In the genomic region with DNA sequence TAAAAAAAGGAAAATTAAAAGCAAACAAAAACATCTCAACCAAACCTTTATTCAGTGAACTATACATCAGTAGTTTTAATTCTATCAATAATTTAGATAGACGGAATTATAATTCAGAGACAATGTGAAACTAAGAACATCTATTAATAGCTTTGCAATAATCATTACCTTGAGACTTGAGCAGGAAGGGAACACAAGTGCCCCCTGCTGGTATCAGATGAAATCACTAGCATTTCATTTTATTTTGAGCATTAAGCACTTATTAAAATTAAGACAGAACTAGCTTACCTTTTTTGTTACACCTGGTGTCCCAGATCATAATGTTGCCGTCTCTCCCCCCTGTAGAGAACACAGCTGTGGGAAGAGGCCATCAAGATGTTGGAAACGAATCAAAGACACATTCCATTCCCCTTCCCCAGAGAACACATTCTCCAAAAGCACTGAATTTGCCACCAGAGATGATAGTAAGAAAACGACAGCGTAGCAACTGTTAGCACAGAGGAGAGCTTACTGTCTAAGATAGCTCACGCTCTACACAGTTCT, we compare ENCODE assay signal across 8 mouse cellular contexts. TPM values are rescaled to one million over a fixed set of nuclear protein-coding genes. Genes with fewer than 3 reads are reported as not detected.
DNase-seq lines count a peak whose midpoint lies in the region; ATAC-seq and TF ChIP-seq lines count a peak whose summit lies in the region.
"Had no signal": no experiment of that assay in that cellular context is flagged by ENCODE, and none has a peak within 500 bp of the region (broad histone marks: within the 10 kb centered on the region; RNA-seq: fewer than 3 reads in every experiment).

No protein-coding gene starts in this region.

- peaks cover 94% of the 10 kb centered on the region for H3K36me3 ChIP-seq in E14TG2a.4 (ENCODE audit: insufficient read depth, low read length)
- H3K36me3 ChIP-seq in forebrain, embryonic 12.5 days (replicated peaks), result peaks cover 37% of the 10 kb centered on the region

- 74% methylated on average over 6 of the region's 6 CpGs for WGBS in forebrain, embryonic 12.5 days

- H3K27me3 ChIP-seq in E14TG2a.4 (ENCODE audit: insufficient read depth, low read length), result no peaks in the 10 kb centered on the region
- H3K27me3 ChIP-seq in forebrain, embryonic 12.5 days, result no peaks in the 10 kb centered on the region
- H3K27me3 ChIP-seq: liver, embryonic 13.5 days had no signal

- intact Hi-C loops in left cerebral cortex, adult 2 months (cut with DNase I), result loop anchor here (1.0 to 5.0 kb wide), 3 partner anchors 91 to 250 kb away; no protein-coding TSS in a partner anchor
- intact Hi-C loops in left cerebral cortex, postnatal 10 days (cut with DNase I), result loop anchor here (2.0 to 5.0 kb wide), 2 partner anchors 172 to 251 kb away; no protein-coding TSS in a partner anchor

- no peak overlapping the region for H3K27ac ChIP-seq in left cerebral cortex, adult 2 months
- H3K27ac ChIP-seq in forebrain, embryonic 12.5 days, result no peak overlapping the region
- H3K27ac ChIP-seq: liver, embryonic 13.5 days had no signal

- H3K4me2 ChIP-seq in forebrain, embryonic 12.5 days, result no peak overlapping the region
- H3K4me2 ChIP-seq: liver, embryonic 13.5 days had no signal

- H3K9me3 ChIP-seq in E14TG2a.4 (ENCODE audit: low read length), result no peaks in the 10 kb centered on the region
- H3K9me3 ChIP-seq in forebrain, embryonic 12.5 days, result no peaks in the 10 kb centered on the region
- H3K9me3 ChIP-seq: liver, embryonic 13.5 days had no signal

- no peak for DNase-seq in left cerebral cortex, adult 2 months (ENCODE audit: extremely low spot score in 1 of 2, low spot score in 2 of 2)
- no peak for DNase-seq in left cerebral cortex, postnatal 10 days (ENCODE audit: extremely low spot score in 1 of 2, low spot score in 2 of 2)
- peak; percentile 46 for DNase-seq in ZHBTc4 (ENCODE audit: low read depth, low spot score)
- DNase-seq in lung, postnatal 36 days, result peak; percentile 83
- DNase-seq: liver, embryonic 13.5 days had no signal

- no peak overlapping the region for H3K9ac ChIP-seq in forebrain, embryonic 12.5 days
- H3K9ac ChIP-seq: liver, embryonic 13.5 days had no signal

- no peak overlapping the region for H3K4me3 ChIP-seq in left cerebral cortex, adult 2 months
- no peak overlapping the region for H3K4me3 ChIP-seq in E14TG2a.4 (replicated peaks; ENCODE audit: low read length)
- no peak overlapping the region for H3K4me3 ChIP-seq in forebrain, embryonic 12.5 days (replicated peaks)
- H3K4me3 ChIP-seq: liver, embryonic 13.5 days had no signal

- peaks cover 29% of the 10 kb centered on the region for H3K4me1 ChIP-seq in E14TG2a.4 (replicated peaks; ENCODE audit: low read depth, low read length)
- H3K4me1 ChIP-seq in forebrain, embryonic 12.5 days, result no peaks in the 10 kb centered on the region

- ATAC-seq in erythroid progenitor cell, adult 5-6 weeks (replicated peaks; ENCODE audit: low FRiP score, poor library complexity, severe bottlenecking), result 0 out of 2 replicates have a peak, but pooled peaks have one; percentile 57
- ATAC-seq in forebrain, embryonic 12.5 days (ENCODE audit: low FRiP score), result no peak

- peak; percentile 92 for TF ChIP-seq CTCF in left cerebral cortex, adult 2 months (IDR thresholded peaks at IDR 0.05)
- peak; percentile 54 for TF ChIP-seq CTCF in E14TG2a.4 (conservative IDR thresholded peaks at IDR 0.05; ENCODE audit: low read length)

RNA-seq across cellular contexts. Expression of gene Dtl, which starts 12.4 kb away (rescaled TPM):
- total RNA-seq in left cerebral cortex, adult 2 months (2021), result 1 to 10 TPM; 6.9 to 8.1 TPM
- total RNA-seq in left cerebral cortex, postnatal 10 days (2021), result 1 to 10 TPM; 4.3 to 4.7 TPM
- 66.0 and 107 TPM in 2 replicates for total RNA-seq in erythroid progenitor cell, adult 5-6 weeks (2015; ENCODE audit: low replicate concordance)
- total RNA-seq in erythroid progenitor cell, adult 5-6 weeks (2017; ENCODE audit: low replicate concordance), result 57.6 and 61.8 TPM in 2 replicates
- polyA plus RNA-seq in forebrain, embryonic 12.5 days (2016; fragmentation: Nextera tagmentation; extraction: Ambion mirVana), result 74.5 and 77.3 TPM in 2 replicates

RNA-seq across cellular contexts. Expression of gene Ints7, which starts 12.5 kb away (rescaled TPM):
- 10 to 100 TPM; 32.7 to 34.9 TPM for total RNA-seq in left cerebral cortex, adult 2 months (2021)
- 10 to 100 TPM; 33.1 to 35.2 TPM for total RNA-seq in left cerebral cortex, postnatal 10 days (2021)
- total RNA-seq in erythroid progenitor cell, adult 5-6 weeks (2015; ENCODE audit: low replicate concordance), result 15.9 and 36.0 TPM in 2 replicates
- total RNA-seq in erythroid progenitor cell, adult 5-6 weeks (2017; ENCODE audit: low replicate concordance), result 32.3 and 43.1 TPM in 2 replicates
- polyA plus RNA-seq in forebrain, embryonic 12.5 days (2016; fragmentation: Nextera tagmentation; extraction: Ambion mirVana), result 77.4 and 78.7 TPM in 2 replicates

Comparison
In these comparisons a context has a peak if more than half of its experiments do, and no peak if none do; other contexts are left out.
1. DNase-seq: peak in ZHBTc4 (single experiment) and lung, postnatal 36 days (single experiment); none in left cerebral cortex, adult 2 months (0 of 2) and left cerebral cortex, postnatal 10 days (0 of 2).
2. RNA of gene Dtl, which starts 12.4 kb away (total RNA-seq): 57.6 to 107 TPM in erythroid progenitor cell, adult 5-6 weeks; 6.9 to 8.1 TPM in left cerebral cortex, adult 2 months and 4.3 to 4.7 TPM in left cerebral cortex, postnatal 10 days; every median in the first group is over 4 times any median in the second.